Mouse (Mus musculus) ovary, adult 2 months (tissue): ENCODE data around the gene Rfx8. TPM values are rescaled to one million over a fixed set of nuclear protein-coding genes. Genes with fewer than 3 reads are reported as not detected.

Experiments used
- polyA plus RNA-seq: library from polyadenylated mRNA; depleted of rRNA; stranded (reverse); fragments of >200 nt; gene quantifications from 2 replicates; pipeline ENCODE4 v1.2.3, GENCODE M21; 2012; rRNA removed

Rfx8 gene
- polyA plus RNA-seq: 0.16 and 0.21 TPM in 2 replicates

GRCm38 (mm10) chr1:39720632-39721350 is at the start of gene Rfx8:
Gene Rfx8, minus strand, starts transcription at chr1:39720997.

GRCm38 (mm10) chr1:39651241-39651548 is 69.6 kb downstream of the Rfx8 start, which contains the start of gene Creg2:
Gene Creg2, minus strand, starts transcription at chr1:39651474.

Other genes with a start within 250 kb of the Rfx8 start
- gene Tbc1d8, start 242.2 kb downstream of the Rfx8 start, polyA plus RNA-seq: 30.8 and 36.3 TPM in 2 replicates
- gene Cnot11, start 186.0 kb downstream of the Rfx8 start, polyA plus RNA-seq: 33.7 and 44.2 TPM in 2 replicates
- gene Rnf149, start 143.6 kb downstream of the Rfx8 start, polyA plus RNA-seq: 44.8 and 63.2 TPM in 2 replicates
- gene Creg2, start 69.5 kb downstream of the Rfx8 start, polyA plus RNA-seq: 0.81 and 1.2 TPM in 2 replicates
- gene Gm3646, start 84.3 kb upstream of the Rfx8 start, polyA plus RNA-seq: not detected in 2 replicates
- 122 and 140 TPM in 2 replicates for gene Map4k4, start 179.9 kb upstream of the Rfx8 start, polyA plus RNA-seq